Mouse (Mus musculus): ENCODE measurements around the gene Zbtb34. TPM values are rescaled to one million over a fixed set of nuclear protein-coding genes. Genes with fewer than 3 reads are reported as not detected.

Zbtb34 gene
- polyA plus RNA-seq, 1 experiment from 2014 or later, result 9.2 TPM

DNA sequence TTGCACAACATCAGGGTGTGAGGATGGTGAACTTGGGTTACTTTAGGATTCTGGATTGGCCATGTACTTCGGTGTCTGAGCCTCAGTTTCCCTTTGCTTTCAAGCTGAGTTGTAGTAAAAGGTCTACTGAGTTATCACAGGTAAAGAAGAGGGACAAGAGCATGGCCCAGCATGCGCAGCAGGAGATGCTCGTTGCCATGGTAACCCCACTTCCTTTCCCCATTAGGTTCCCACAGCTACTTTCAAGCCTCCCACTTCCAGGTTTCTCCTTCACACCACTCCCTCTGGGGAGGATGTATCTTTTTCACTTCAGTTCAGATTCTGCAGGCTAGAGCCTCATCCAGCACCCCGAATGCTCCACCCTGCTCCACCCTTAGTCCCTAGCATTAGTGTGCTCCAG is 9.8 kb upstream of the Zbtb34 start:
- H3K4me2 ChIP-seq (ENCODE audit: low read length), result no peak overlapping the region
- no peak overlapping the region for H3K27ac ChIP-seq (replicated peaks; ENCODE audit: low read depth, low read length)

GRCm38 (mm10) chr2:33439980-33440670 is 9.0 kb upstream of the Zbtb34 start:
- WGBS, result 24% methylated on average over 9 of the region's 9 CpGs
- no peaks in the 10 kb centered on the region for H3K27me3 ChIP-seq (ENCODE audit: control insufficient read depth, insufficient read depth, low read length)
- H3K27ac ChIP-seq (replicated peaks; ENCODE audit: low read depth, low read length), result no peak overlapping the region
- no peaks in the 10 kb centered on the region for H3K9me3 ChIP-seq (ENCODE audit: control insufficient read depth, low read length)
- DNase-seq (no peak), ATAC-seq (ENCODE audit: low FRiP score, low TSS enrichment) (no peak)
- no peak overlapping the region for H3K4me2 ChIP-seq (ENCODE audit: low read length)
- no peak overlapping the region for H3K9ac ChIP-seq (replicated peaks; ENCODE audit: low read length)
- no peak overlapping the region for H3K4me3 ChIP-seq (replicated peaks; ENCODE audit: low read depth, low read length)
- H3K36me3 ChIP-seq (ENCODE audit: control insufficient read depth, insufficient read depth, low read length), result no peaks in the 10 kb centered on the region
- H3K4me1 ChIP-seq (ENCODE audit: control insufficient read depth, insufficient read depth, low read length), result peaks cover 19% of the 10 kb centered on the region

More for the DNA sequence above, 9.8 kb upstream of the Zbtb34 start:
- 30% methylated on average over 4 of the region's 4 CpGs for WGBS
- H3K4me3 ChIP-seq (replicated peaks; ENCODE audit: low read depth, low read length), result no peak overlapping the region
- no peaks in the 10 kb centered on the region for H3K36me3 ChIP-seq (ENCODE audit: control insufficient read depth, insufficient read depth, low read length)
- H3K4me1 ChIP-seq (ENCODE audit: control insufficient read depth, insufficient read depth, low read length), result peaks cover 11% of the 10 kb centered on the region
- H3K9me3 ChIP-seq (ENCODE audit: control insufficient read depth, low read length), result no peaks in the 10 kb centered on the region
- ATAC-seq (ENCODE audit: low FRiP score, low TSS enrichment) (no peak), DNase-seq (peak; percentile 78)
- no peaks in the 10 kb centered on the region for H3K27me3 ChIP-seq (ENCODE audit: control insufficient read depth, insufficient read depth, low read length)
- H3K9ac ChIP-seq (replicated peaks; ENCODE audit: low read length), result no peak overlapping the region

DNA sequence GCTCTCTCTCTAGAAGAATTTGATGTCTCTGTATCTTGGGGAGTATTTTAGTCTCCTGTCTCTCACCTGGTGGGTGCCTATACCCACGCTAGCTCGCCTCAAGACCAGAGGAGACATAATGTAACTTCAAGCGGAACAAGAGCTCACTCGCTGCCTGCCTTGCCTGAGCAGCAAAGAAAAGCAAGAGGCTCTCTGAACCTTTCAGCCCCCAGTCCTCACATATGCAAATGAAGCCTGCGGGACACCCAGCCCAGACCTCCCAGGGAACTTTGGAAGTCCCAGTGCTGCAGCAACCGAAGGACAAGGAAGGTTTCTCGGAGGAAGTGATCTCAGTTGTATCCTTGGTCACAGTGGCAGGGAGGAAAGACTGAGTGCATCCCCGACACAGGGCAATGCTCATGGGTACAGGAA is 8.4 kb upstream of the Zbtb34 start:
- DNase-seq (peak; percentile 31), ATAC-seq (ENCODE audit: low FRiP score, low TSS enrichment) (no peak)
- Histone ChIP-seq H3K4me1 (ENCODE audit: control insufficient read depth, insufficient read depth, low read length) (peaks cover 20% of the 10 kb centered on the region), H3K9ac (replicated peaks; ENCODE audit: low read length) (no peak overlapping the region), H3K27me3 (ENCODE audit: control insufficient read depth, insufficient read depth, low read length) (no peaks in the 10 kb centered on the region), H3K9me3 (ENCODE audit: control insufficient read depth, low read length) (no peaks in the 10 kb centered on the region), H3K4me3 (replicated peaks; ENCODE audit: low read depth, low read length) (no peak overlapping the region), H3K36me3 (ENCODE audit: control insufficient read depth, insufficient read depth, low read length) (no peaks in the 10 kb centered on the region), H3K27ac (replicated peaks; ENCODE audit: low read depth, low read length) (no peak overlapping the region), H3K4me2 (ENCODE audit: low read length) (no peak overlapping the region)
- 2% methylated on average over 8 of the region's 8 CpGs for WGBS

- no peaks in the 10 kb centered on the region for H3K27me3 ChIP-seq (ENCODE audit: control insufficient read depth, insufficient read depth, low read length)
- H3K9me3 ChIP-seq (ENCODE audit: control insufficient read depth, low read length), result no peaks in the 10 kb centered on the region
- no peak overlapping the region for H3K27ac ChIP-seq (replicated peaks; ENCODE audit: low read depth, low read length)
- no peaks in the 10 kb centered on the region for H3K36me3 ChIP-seq (ENCODE audit: control insufficient read depth, insufficient read depth, low read length)
- DNase-seq (no peak), ATAC-seq (ENCODE audit: low FRiP score, low TSS enrichment) (no peak)
- no peak overlapping the region for H3K4me3 ChIP-seq (replicated peaks; ENCODE audit: low read depth, low read length)
- H3K9ac ChIP-seq (replicated peaks; ENCODE audit: low read length), result no peak overlapping the region
- WGBS, result 25% methylated on average over 2 of the region's 2 CpGs
- H3K4me1 ChIP-seq (ENCODE audit: control insufficient read depth, insufficient read depth, low read length), result peaks cover 20% of the 10 kb centered on the region
- H3K4me2 ChIP-seq (ENCODE audit: low read length), result no peak overlapping the region
Observed at GRCm38 (mm10) chr2:33438377-33438776, 7.3 kb upstream of the Zbtb34 start.

DNA sequence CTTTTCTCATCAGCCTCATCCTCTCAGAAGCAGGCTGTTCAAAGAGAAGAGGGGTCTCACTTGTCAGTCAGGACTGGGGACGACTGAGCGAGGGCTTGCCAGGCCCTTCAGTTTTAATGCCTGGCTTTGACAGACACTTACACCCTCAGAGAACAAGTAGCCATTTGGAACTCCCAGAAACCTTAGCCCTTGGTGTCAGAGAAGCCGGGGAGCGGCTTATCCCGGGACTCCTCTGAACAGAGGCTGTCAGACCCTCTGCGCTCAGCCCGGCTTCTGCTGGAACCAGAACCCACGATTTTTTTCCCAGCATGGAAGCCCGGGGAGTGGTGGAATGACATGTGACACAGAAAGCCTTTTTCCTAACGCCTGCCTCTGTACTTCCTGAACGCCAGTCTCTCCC is 6.1 kb upstream of the Zbtb34 start:
- no peak overlapping the region for H3K27ac ChIP-seq (replicated peaks; ENCODE audit: low read depth, low read length)
- H3K27me3 ChIP-seq (ENCODE audit: control insufficient read depth, insufficient read depth, low read length), result no peaks in the 10 kb centered on the region
- no peak overlapping the region for H3K4me3 ChIP-seq (replicated peaks; ENCODE audit: low read depth, low read length)
- no peaks in the 10 kb centered on the region for H3K36me3 ChIP-seq (ENCODE audit: control insufficient read depth, insufficient read depth, low read length)
- DNase-seq, result no peak
- peaks cover 20% of the 10 kb centered on the region for H3K4me1 ChIP-seq (ENCODE audit: control insufficient read depth, insufficient read depth, low read length)
- ATAC-seq (ENCODE audit: low FRiP score, low TSS enrichment), result no peak
- H3K9me3 ChIP-seq (ENCODE audit: control insufficient read depth, low read length), result no peaks in the 10 kb centered on the region
- WGBS, result 26% methylated on average over 11 of the region's 11 CpGs
- no peak overlapping the region for H3K4me2 ChIP-seq (ENCODE audit: low read length)
- H3K9ac ChIP-seq (replicated peaks; ENCODE audit: low read length), result no peak overlapping the region

DNA sequence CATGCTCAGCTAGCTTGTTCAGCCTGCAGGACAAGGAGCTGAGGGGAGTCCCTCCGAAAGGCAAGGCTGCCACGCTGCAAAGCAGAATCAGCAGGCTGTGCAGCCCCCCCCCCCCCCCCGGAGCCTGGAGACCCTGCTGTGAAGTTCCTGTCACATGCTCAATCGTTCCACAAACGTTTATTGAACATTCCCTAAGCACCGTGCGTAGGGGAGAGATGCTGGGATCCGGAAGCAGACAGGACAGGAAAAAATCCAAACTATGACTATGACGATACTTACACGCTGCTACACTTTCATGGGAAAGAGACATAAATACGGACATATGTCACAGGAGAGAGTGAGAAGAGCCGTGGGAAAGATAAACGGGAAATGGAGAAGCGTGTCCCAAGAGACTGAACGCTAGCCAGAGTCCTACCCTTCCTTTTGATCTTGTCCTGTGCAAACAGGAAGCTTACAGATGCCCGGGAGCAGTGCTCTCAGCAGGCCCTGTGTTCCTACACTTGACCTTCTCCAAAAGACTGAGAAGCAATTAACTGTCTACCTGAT is 5.0 kb upstream of the Zbtb34 start:
- ATAC-seq (ENCODE audit: low FRiP score, low TSS enrichment) (no peak), DNase-seq (peak; percentile 53)
- Histone ChIP-seq H3K4me2 (ENCODE audit: low read length) (peak overlapping the region; percentile 51), H3K27me3 (ENCODE audit: control insufficient read depth, insufficient read depth, low read length) (no peaks in the 10 kb centered on the region), H3K4me1 (ENCODE audit: control insufficient read depth, insufficient read depth, low read length) (peaks cover 20% of the 10 kb centered on the region), H3K4me3 (replicated peaks; ENCODE audit: low read depth, low read length) (peak overlapping the region; percentile 15; the same call in 1 of the 2 replicates), H3K36me3 (ENCODE audit: control insufficient read depth, insufficient read depth, low read length) (no peaks in the 10 kb centered on the region), H3K27ac (replicated peaks; ENCODE audit: low read depth, low read length) (peak overlapping the region; percentile 45), H3K9ac (replicated peaks; ENCODE audit: low read length) (peak overlapping the region; percentile 29; the same call in 1 of the 2 replicates), H3K9me3 (ENCODE audit: control insufficient read depth, low read length) (no peaks in the 10 kb centered on the region)
- 3% methylated on average over 16 of the region's 16 CpGs for WGBS

- H3K9ac ChIP-seq (replicated peaks; ENCODE audit: low read length), result no peak overlapping the region
- H3K4me3 ChIP-seq (replicated peaks; ENCODE audit: low read depth, low read length), result no peak overlapping the region
- peak overlapping the region; percentile 51 for H3K4me2 ChIP-seq (ENCODE audit: low read length)
- peaks cover 24% of the 10 kb centered on the region for H3K4me1 ChIP-seq (ENCODE audit: control insufficient read depth, insufficient read depth, low read length)
- H3K27me3 ChIP-seq (ENCODE audit: control insufficient read depth, insufficient read depth, low read length), result no peaks in the 10 kb centered on the region
- DNase-seq (no peak), ATAC-seq (ENCODE audit: low FRiP score, low TSS enrichment) (no peak)
- no peaks in the 10 kb centered on the region for H3K36me3 ChIP-seq (ENCODE audit: control insufficient read depth, insufficient read depth, low read length)
- peak overlapping the region; percentile 45; the same call in 1 of the 2 replicates for H3K27ac ChIP-seq (replicated peaks; ENCODE audit: low read depth, low read length)
- WGBS, result 39% methylated on average over 8 of the region's 8 CpGs
- H3K9me3 ChIP-seq (ENCODE audit: control insufficient read depth, low read length), result no peaks in the 10 kb centered on the region
Observed at GRCm38 (mm10) chr2:33435036-33435650, 4.0 kb upstream of the Zbtb34 start.

- no peak for ATAC-seq (ENCODE audit: low FRiP score, low TSS enrichment)
- WGBS, result 58% methylated on average over 5 of the region's 5 CpGs
- H3K27ac ChIP-seq (replicated peaks; ENCODE audit: low read depth, low read length), result no peak overlapping the region
- no peaks in the 10 kb centered on the region for H3K27me3 ChIP-seq (ENCODE audit: control insufficient read depth, insufficient read depth, low read length)
- DNase-seq, result peak; percentile 83
- peaks cover 26% of the 10 kb centered on the region for H3K4me1 ChIP-seq (ENCODE audit: control insufficient read depth, insufficient read depth, low read length)
- no peak overlapping the region for H3K4me2 ChIP-seq (ENCODE audit: low read length)
- no peak overlapping the region for H3K4me3 ChIP-seq (replicated peaks; ENCODE audit: low read depth, low read length)
- H3K9me3 ChIP-seq (ENCODE audit: control insufficient read depth, low read length), result no peaks in the 10 kb centered on the region
- H3K9ac ChIP-seq (replicated peaks; ENCODE audit: low read length), result no peak overlapping the region
- 0 out of 2 replicates have a peak, but pooled peaks cover 1% of the 10 kb centered on the region for H3K36me3 ChIP-seq (ENCODE audit: control insufficient read depth, insufficient read depth, low read length)
Observed at GRCm38 (mm10) chr2:33432877-33433276, 1.8 kb upstream of the Zbtb34 start.

All from midbrain, embryonic 14.5 days (tissue).